22 mouse cellular contexts compared by ENCODE assay signal in the genomic region with DNA sequence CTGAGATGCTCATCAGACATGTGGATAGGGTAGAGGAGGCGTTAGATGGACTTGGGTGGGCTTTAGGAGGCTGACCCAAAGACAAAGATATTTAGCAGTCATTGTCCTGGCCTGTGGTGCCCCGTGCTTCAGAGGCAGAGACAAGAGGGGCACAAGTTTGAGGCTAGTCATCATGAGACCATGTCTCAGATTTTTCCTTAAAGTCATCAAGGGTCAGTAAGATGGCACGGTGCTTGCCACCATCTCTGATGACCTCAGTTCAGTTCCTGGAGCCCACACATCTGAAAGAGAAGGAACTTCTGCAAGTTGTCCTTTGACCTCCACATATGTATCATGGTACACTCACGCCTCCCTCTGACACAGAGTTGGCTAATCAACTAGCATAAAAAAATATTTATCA. TPM values are rescaled to one million over a fixed set of nuclear protein-coding genes. Genes with fewer than 3 reads are reported as not detected.
DNase-seq lines count a peak whose midpoint lies in the region; ATAC-seq and TF ChIP-seq lines count a peak whose summit lies in the region.
"Had no signal": no experiment of that assay in that cellular context is flagged by ENCODE, and none has a peak within 500 bp of the region (broad histone marks: within the 10 kb centered on the region; RNA-seq: fewer than 3 reads in every experiment).

No protein-coding gene starts in this region.

- H3K4me3 ChIP-seq in heart, embryonic 10.5 days: no peak overlapping the region
- H3K4me3 ChIP-seq in lung, postnatal 0 days (ENCODE audit: low read depth, low read length): no peak overlapping the region
- no peak overlapping the region for H3K4me3 ChIP-seq in forebrain, embryonic 12.5 days (replicated peaks)
- no peak overlapping the region for H3K4me3 ChIP-seq in hindbrain, postnatal 0 days (ENCODE audit: low read length)
- H3K4me3 ChIP-seq: embryonic facial prominence, embryonic 13.5 days; forebrain, embryonic 13.5 days; heart, embryonic 15.5 days had no signal

- no peaks in the 10 kb centered on the region for H3K9me3 ChIP-seq in heart, embryonic 10.5 days
- H3K9me3 ChIP-seq in lung, postnatal 0 days (ENCODE audit: low read length): no peaks in the 10 kb centered on the region
- no peaks in the 10 kb centered on the region for H3K9me3 ChIP-seq in forebrain, embryonic 12.5 days
- no peaks in the 10 kb centered on the region for H3K9me3 ChIP-seq in hindbrain, postnatal 0 days (ENCODE audit: low read length)
- H3K9me3 ChIP-seq: embryonic facial prominence, embryonic 13.5 days; forebrain, embryonic 13.5 days; heart, embryonic 15.5 days had no signal

- DNase-seq in heart, adult 11 months: peak; percentile 79
- no peak for DNase-seq in heart, embryonic 10.5 days (ENCODE audit: low spot score)
- DNase-seq in lung, postnatal 0 days (ENCODE audit: low spot score): no peak
- DNase-seq in lung, postnatal 4 days: no peak
- DNase-seq in 416B (ENCODE audit: low read depth): peak; percentile 42
- DNase-seq in hindbrain, postnatal 0 days (ENCODE audit: low spot score): no peak
- DNase-seq: adrenal gland, postnatal 14 days; cerebellum, adult 11-12 months; cerebellum, adult 9-10 months; cerebellum, postnatal 25 days; forebrain, postnatal 0 days; gastrocnemius, postnatal 25 days; heart, postnatal 14 days had no signal

- no peak overlapping the region for H3K4me2 ChIP-seq in lung, postnatal 0 days (replicated peaks; ENCODE audit: low read depth, low read length)
- no peak overlapping the region for H3K4me2 ChIP-seq in forebrain, embryonic 12.5 days
- no peak overlapping the region for H3K4me2 ChIP-seq in hindbrain, postnatal 0 days (ENCODE audit: low read depth, low read length)
- H3K4me2 ChIP-seq: embryonic facial prominence, embryonic 13.5 days; forebrain, embryonic 13.5 days; heart, embryonic 11.5 days; heart, embryonic 15.5 days; hindbrain, embryonic 14.5 days had no signal

- H3K9ac ChIP-seq in lung, postnatal 0 days (replicated peaks; ENCODE audit: low read depth): no peak overlapping the region
- H3K9ac ChIP-seq in forebrain, embryonic 12.5 days: no peak overlapping the region
- H3K9ac ChIP-seq in hindbrain, postnatal 0 days (replicated peaks; ENCODE audit: low read length): no peak overlapping the region
- H3K9ac ChIP-seq: embryonic facial prominence, embryonic 13.5 days; forebrain, embryonic 13.5 days; forebrain, postnatal 0 days; heart, embryonic 15.5 days; hindbrain, embryonic 14.5 days had no signal

- no peaks in the 10 kb centered on the region for H3K27me3 ChIP-seq in heart, embryonic 10.5 days (ENCODE audit: insufficient read depth, poor library complexity, severe bottlenecking)
- H3K27me3 ChIP-seq in lung, postnatal 0 days (replicated peaks; ENCODE audit: insufficient read depth, low read length): no peaks in the 10 kb centered on the region
- H3K27me3 ChIP-seq in forebrain, embryonic 12.5 days: no peaks in the 10 kb centered on the region
- no peaks in the 10 kb centered on the region for H3K27me3 ChIP-seq in hindbrain, postnatal 0 days (ENCODE audit: insufficient read depth, low read length)
- H3K27me3 ChIP-seq: embryonic facial prominence, embryonic 13.5 days; forebrain, embryonic 13.5 days; heart, embryonic 15.5 days; Patski had no signal

- whole genome bisulfite sequencing in heart, embryonic 10.5 days: 79% methylated on average over 4 of the region's 4 CpGs
- 71% methylated on average over 4 of the region's 4 CpGs for WGBS in lung, postnatal 0 days
- WGBS in forebrain, embryonic 12.5 days: 94% methylated on average over 4 of the region's 4 CpGs
- WGBS in hindbrain, postnatal 0 days: 87% methylated on average over 4 of the region's 4 CpGs

- no peaks in the 10 kb centered on the region for H3K4me1 ChIP-seq in heart, embryonic 10.5 days
- H3K4me1 ChIP-seq in lung, postnatal 0 days (ENCODE audit: insufficient read depth, low read depth, low read length): no peaks in the 10 kb centered on the region
- no peaks in the 10 kb centered on the region for H3K4me1 ChIP-seq in forebrain, embryonic 12.5 days
- no peaks in the 10 kb centered on the region for H3K4me1 ChIP-seq in hindbrain, postnatal 0 days (ENCODE audit: insufficient read depth, low read length)
- H3K4me1 ChIP-seq: embryonic facial prominence, embryonic 13.5 days; forebrain, embryonic 13.5 days; heart, embryonic 15.5 days had no signal

- 0 out of 2 replicates have a peak, but pooled peaks have one; percentile 18 for TF ChIP-seq CTCF in lung, postnatal 0 days (IDR thresholded peaks at IDR 0.05)
- no peak for TF ChIP-seq CTCF in hindbrain, postnatal 0 days (IDR thresholded peaks at IDR 0.05; ENCODE audit: low read depth)

- no peaks in the 10 kb centered on the region for H3K36me3 ChIP-seq in heart, embryonic 10.5 days
- H3K36me3 ChIP-seq in lung, postnatal 0 days (ENCODE audit: insufficient read depth, low read length): no peaks in the 10 kb centered on the region
- H3K36me3 ChIP-seq in forebrain, embryonic 12.5 days (replicated peaks): no peaks in the 10 kb centered on the region
- no peaks in the 10 kb centered on the region for H3K36me3 ChIP-seq in hindbrain, postnatal 0 days (ENCODE audit: insufficient read depth, low read length)
- H3K36me3 ChIP-seq: embryonic facial prominence, embryonic 13.5 days; heart, embryonic 15.5 days had no signal

- ATAC-seq in lung, postnatal 0 days: no peak
- ATAC-seq in megakaryocyte, adult 5-6 weeks (ENCODE audit: poor library complexity, severe bottlenecking): peak; percentile 45
- no peak for ATAC-seq in forebrain, embryonic 12.5 days (ENCODE audit: low FRiP score)
- ATAC-seq in hindbrain, postnatal 0 days: no peak
- ATAC-seq: activated CD4-positive, CD25-positive, alpha-beta regulatory T cell, adult 4 months; forebrain, embryonic 13.5 days; forebrain, postnatal 0 days; Patski had no signal

- H3K27ac ChIP-seq in heart, embryonic 10.5 days: no peak overlapping the region
- H3K27ac ChIP-seq in lung, postnatal 0 days (ENCODE audit: low read length): no peak overlapping the region
- H3K27ac ChIP-seq in forebrain, embryonic 12.5 days: no peak overlapping the region
- H3K27ac ChIP-seq in hindbrain, postnatal 0 days: no peak overlapping the region
- H3K27ac ChIP-seq: embryonic facial prominence, embryonic 13.5 days; forebrain, embryonic 13.5 days; heart, embryonic 15.5 days; hindbrain, embryonic 14.5 days had no signal

- no peak for TF ChIP-seq EP300 in lung, postnatal 0 days (IDR thresholded peaks at IDR 0.05)

RNA-seq across cellular contexts. Expression of gene Lpin2, which starts 39.2 kb away (rescaled TPM):
- polyA plus RNA-seq in heart, embryonic 10.5 days (2016; fragmentation: Nextera tagmentation; extraction: Ambion mirVana): 20.9 and 24.2 TPM in 2 replicates
- 54.1 and 65.8 TPM in 2 replicates for polyA plus RNA-seq in lung, postnatal 0 days (2015; fragmentation: Nextera tagmentation; extraction: Ambion mirVana)
- total RNA-seq in megakaryocyte, adult 5-6 weeks (2015): 21.7 and 25.3 TPM in 2 replicates
- total RNA-seq in megakaryocyte, adult 5-6 weeks (2017): 31.4 and 38.1 TPM in 2 replicates
- polyA plus RNA-seq in forebrain, embryonic 12.5 days (2016; fragmentation: Nextera tagmentation; extraction: Ambion mirVana): 41.5 and 45.3 TPM in 2 replicates
- 48.9 and 49.8 TPM in 2 replicates for total RNA-seq in hindbrain, postnatal 0 days (2014; rRNA removed)
- polyA plus RNA-seq in hindbrain, postnatal 0 days (2015; fragmentation: Nextera tagmentation; extraction: Ambion mirVana): 39.5 and 39.9 TPM in 2 replicates

Comparison
In these comparisons a context has a peak if more than half of its experiments do, and no peak if none do; other contexts are left out.
1. DNase-seq: peak in heart, adult 11 months (single experiment) and 416B (single experiment); none in heart, embryonic 10.5 days (single experiment), lung, postnatal 0 days (single experiment), lung, postnatal 4 days (0 of 2) and hindbrain, postnatal 0 days (single experiment).